Mouse (Mus musculus) midbrain, embryonic 14.5 days (tissue): Measurements from ENCODE around the gene Scn2b. TPM values are rescaled to one million over a fixed set of nuclear protein-coding genes. Genes with fewer than 3 reads are reported as not detected.

Experiments used
- ATAC-seq: fragments of 200-750 bp; cut with Nextera tagmentation; 2 replicates; pipeline ENCODE4 v1.8.0; 2017; ENCODE audit warnings: moderate number of reproducible peaks, moderate library complexity; ENCODE audit not compliant: low FRiP score, low TSS enrichment
- DNase-seq: peaks from one replicate; pipeline ENCODE4 v3.0.0-alpha.2; 2015
- H3K27ac ChIP-seq: fragments of 300-500 bp; sonication (generic); replicated peaks from 2 replicates; pipeline ENCODE4 v1.5.1; 2014; ENCODE audit warnings: mild to moderate bottlenecking, low read depth, low read length, moderate library complexity
- H3K27me3 ChIP-seq: fragments of 300-500 bp; sonication (generic); 2 replicates; pipeline ENCODE4 v1.6.1; 2014; ENCODE audit warnings: low read length, control low read depth, mixed read lengths; ENCODE audit not compliant: control insufficient read depth, insufficient read depth
- H3K36me3 ChIP-seq: fragments of 300-500 bp; sonication (generic); 2 replicates; pipeline ENCODE4 v1.6.1; 2014; ENCODE audit warnings: low read length, control low read depth; ENCODE audit not compliant: control insufficient read depth, insufficient read depth
- H3K4me1 ChIP-seq: fragments of 300-500 bp; sonication (generic); 2 replicates; pipeline ENCODE4 v1.6.1; 2014; ENCODE audit warnings: mild to moderate bottlenecking, antibody characterized with exemption, low read length, control low read depth; ENCODE audit not compliant: control insufficient read depth, insufficient read depth
- H3K4me2 ChIP-seq: fragments of 300-500 bp; sonication (generic); 2 replicates; pipeline ENCODE4 v1.6.1; 2014; ENCODE audit warnings: mild to moderate bottlenecking, low read length, moderate library complexity
- H3K4me3 ChIP-seq: fragments of 300-500 bp; sonication (generic); replicated peaks from 2 replicates; pipeline ENCODE4 v1.5.1; 2014; ENCODE audit warnings: low read depth, low read length
- H3K9ac ChIP-seq: fragments of 300-500 bp; sonication (generic); replicated peaks from 2 replicates; pipeline ENCODE4 v1.6.1; 2014; ENCODE audit warnings: mild to moderate bottlenecking, low read length, moderate library complexity
- H3K9me3 ChIP-seq: fragments of 300-500 bp; sonication (generic); 2 replicates; pipeline ENCODE4 v1.6.1; 2016; ENCODE audit warnings: low read length, control low read depth, mixed read lengths; ENCODE audit not compliant: control insufficient read depth
- WGBS: fragments of 180-500 bp; shearing (Covaris S2); extraction: QIAGEN DNeasy Blood & Tissue Kit; methylation state at CpG from one replicate; pipeline ENCODE4 v1.1.7; 2014; 5-methylcytosine and 5-hydroxymethylcytosine counted together
- polyA plus RNA-seq: library from polyadenylated mRNA; unstranded; fragments of >200 nt; fragmentation: Nextera tagmentation; extraction: Ambion mirVana; gene quantifications from 2 replicates; pipeline ENCODE4 v1.2.1, GENCODE M21; 2014

Scn2b gene
- polyA plus RNA-seq, 1 experiment from 2014 or later: 6.6 TPM

GRCm38 (mm10) chr9:45115706-45116105 is 1.9 kb upstream of the Scn2b start:
- Histone ChIP-seq H3K4me3 (peak overlapping the region; percentile 38), H3K4me2 (peak overlapping the region; percentile 62), H3K27me3 (no peaks in the 10 kb centered on the region), H3K27ac (peak overlapping the region; percentile 43; the same call in 1 of the 2 replicates), H3K4me1 (peaks cover 18% of the 10 kb centered on the region), H3K9me3 (no peaks in the 10 kb centered on the region), H3K36me3 (no peaks in the 10 kb centered on the region), H3K9ac (peak overlapping the region; percentile 39; the same call in 1 of the 2 replicates)
- WGBS: under 1% methylated on average over 14 of the region's 14 CpGs
- DNase-seq: peak; percentile 88
- no peak; the same call in 1 of the 2 replicates for ATAC-seq

DNA sequence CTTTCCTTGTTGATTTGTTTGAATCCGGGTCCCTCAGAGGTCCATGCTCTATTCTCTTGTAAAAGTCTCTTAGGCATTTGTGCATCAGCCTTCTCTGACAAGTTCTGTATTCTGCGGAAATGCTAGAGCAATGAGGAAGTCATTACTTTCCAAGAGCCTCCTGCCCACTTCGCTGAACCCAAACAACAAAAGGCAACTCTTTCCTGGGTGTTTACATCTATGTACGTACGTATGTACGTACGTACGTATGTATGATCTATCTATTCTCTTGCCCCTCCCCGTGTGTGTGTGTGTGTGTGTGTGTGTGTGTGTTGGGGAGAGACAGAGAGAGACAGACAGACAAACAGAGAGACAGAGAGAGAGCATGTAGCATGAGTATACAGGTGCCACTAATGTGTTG is 763 bp upstream of the Scn2b start:
- Histone ChIP-seq H3K27me3 (no peaks in the 10 kb centered on the region), H3K9me3 (no peaks in the 10 kb centered on the region), H3K27ac (no peak overlapping the region), H3K4me2 (no peak overlapping the region), H3K4me1 (peaks cover 22% of the 10 kb centered on the region), H3K9ac (no peak overlapping the region), H3K4me3 (no peak overlapping the region), H3K36me3 (no peaks in the 10 kb centered on the region)
- 75% methylated on average over 9 of the region's 9 CpGs for WGBS
- no peak for ATAC-seq
- DNase-seq: no peak

GRCm38 (mm10) chr9:45118552-45118951 is 970 bp downstream of the Scn2b start:
- Histone ChIP-seq H3K9me3 (no peaks in the 10 kb centered on the region), H3K4me2 (peak overlapping the region; percentile 55), H3K27ac (0 out of 2 replicates have a peak overlapping the region, but pooled peaks have one; percentile 70), H3K9ac (peak overlapping the region; percentile 89), H3K4me1 (peaks cover 28% of the 10 kb centered on the region), H3K27me3 (no peaks in the 10 kb centered on the region), H3K4me3 (peak overlapping the region; percentile 71), H3K36me3 (no peaks in the 10 kb centered on the region)
- 21% methylated on average over 10 of the region's 10 CpGs for WGBS
- DNase-seq: peak; percentile 20
- no peak for ATAC-seq

- H3K36me3 ChIP-seq: no peaks in the 10 kb centered on the region
- no peak overlapping the region for H3K27ac ChIP-seq
- H3K27me3 ChIP-seq: no peaks in the 10 kb centered on the region
- DNase-seq (no peak), ATAC-seq (no peak)
- no peaks in the 10 kb centered on the region for H3K9me3 ChIP-seq
- peak overlapping the region; percentile 71 for H3K4me3 ChIP-seq
- H3K4me2 ChIP-seq: peak overlapping the region; percentile 55
- no peak overlapping the region; the same call in 1 of the 2 replicates for H3K9ac ChIP-seq
- H3K4me1 ChIP-seq: peaks cover 28% of the 10 kb centered on the region
- 92% methylated on average over 8 of the region's 8 CpGs for WGBS
Measured at GRCm38 (mm10) chr9:45119316-45119953, 1.9 kb downstream of the Scn2b start.

GRCm38 (mm10) chr9:45119954-45120530 is 2.5 kb downstream of the Scn2b start:
- 90% methylated on average over 14 of the region's 14 CpGs for WGBS
- no peak overlapping the region for H3K27ac ChIP-seq
- no peak overlapping the region for H3K4me3 ChIP-seq
- no peak overlapping the region; the same call in 1 of the 2 replicates for H3K9ac ChIP-seq
- H3K4me2 ChIP-seq: no peak overlapping the region
- H3K4me1 ChIP-seq: peaks cover 28% of the 10 kb centered on the region
- H3K36me3 ChIP-seq: peaks cover under 1% of the 10 kb centered on the region; the same call in 1 of the 2 replicates
- no peaks in the 10 kb centered on the region for H3K27me3 ChIP-seq
- ATAC-seq (no peak), DNase-seq (no peak)
- H3K9me3 ChIP-seq: no peaks in the 10 kb centered on the region

DNA sequence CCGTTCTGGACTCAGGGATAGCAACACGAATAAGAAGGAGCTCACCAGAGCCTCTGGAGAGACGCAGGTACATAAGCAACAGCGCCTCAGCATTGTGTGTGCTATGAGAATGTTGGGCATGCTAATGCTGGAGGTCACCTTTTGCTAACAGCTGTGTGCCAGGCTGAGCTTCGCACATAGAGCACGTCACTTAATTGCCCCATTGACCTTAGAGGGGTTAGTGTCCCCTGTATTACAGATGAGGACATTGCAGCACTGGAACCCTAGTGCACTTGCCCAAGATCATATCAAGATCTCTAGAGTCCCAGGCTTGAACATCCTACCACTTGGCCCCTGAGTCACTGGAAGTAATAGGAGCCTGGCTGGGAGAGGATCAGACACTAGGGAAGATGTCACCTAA is 3.0 kb downstream of the Scn2b start:
- no peak for ATAC-seq
- WGBS: 89% methylated on average over 6 of the region's 6 CpGs
- Histone ChIP-seq H3K9ac (no peak overlapping the region), H3K4me3 (no peak overlapping the region), H3K27ac (no peak overlapping the region), H3K36me3 (peaks cover 6% of the 10 kb centered on the region), H3K4me2 (no peak overlapping the region), H3K4me1 (peaks cover 28% of the 10 kb centered on the region), H3K27me3 (no peaks in the 10 kb centered on the region), H3K9me3 (no peaks in the 10 kb centered on the region)
- DNase-seq: no peak

GRCm38 (mm10) chr9:45121001-45121400 is 3.4 kb downstream of the Scn2b start:
- 65% methylated on average over 6 of the region's 6 CpGs for WGBS
- no peak overlapping the region for H3K4me2 ChIP-seq
- ATAC-seq: no peak

DNA sequence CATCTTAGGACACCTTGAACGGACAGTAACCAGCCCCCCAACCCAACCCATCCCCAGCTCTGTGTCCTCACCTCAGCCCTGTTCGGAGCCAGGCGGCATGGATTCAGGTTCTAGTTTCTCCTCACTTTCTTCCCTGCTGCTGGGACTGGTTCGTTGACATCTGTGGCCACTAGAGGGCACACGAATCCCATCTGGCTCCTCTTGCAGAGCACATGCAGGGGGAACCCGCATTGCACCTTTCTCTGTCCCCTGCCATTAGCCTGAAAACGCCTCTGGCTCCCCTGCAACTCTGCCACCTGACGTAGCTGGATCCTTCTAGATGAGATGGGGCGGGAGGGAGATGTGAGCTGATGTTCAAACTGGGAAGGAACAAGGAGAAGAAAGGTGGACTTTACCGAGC is 4.2 kb downstream of the Scn2b start:
- Histone ChIP-seq H3K36me3 (peaks cover 15% of the 10 kb centered on the region), H3K4me1 (peaks cover 23% of the 10 kb centered on the region), H3K9me3 (no peaks in the 10 kb centered on the region), H3K27me3 (no peaks in the 10 kb centered on the region), H3K4me3 (peak overlapping the region; percentile 7; the same call in 1 of the 2 replicates), H3K27ac (no peak overlapping the region), H3K4me2 (peak overlapping the region; percentile 38), H3K9ac (no peak overlapping the region)
- peak; percentile 49; the same call in 1 of the 2 replicates for ATAC-seq
- 4% methylated on average over 10 of the region's 10 CpGs for WGBS
- DNase-seq: peak; percentile 88

More at GRCm38 (mm10) chr9:45121001-45121400, 3.4 kb downstream of the Scn2b start:
- no peak for DNase-seq
- Histone ChIP-seq H3K4me3 (no peak overlapping the region), H3K27me3 (no peaks in the 10 kb centered on the region), H3K27ac (no peak overlapping the region), H3K4me1 (peaks cover 26% of the 10 kb centered on the region), H3K9me3 (no peaks in the 10 kb centered on the region), H3K36me3 (peaks cover 10% of the 10 kb centered on the region), H3K9ac (no peak overlapping the region)
